Mouse (Mus musculus) gastrocnemius, postnatal 36 days (tissue): ENCODE results near the gene Cdkl1. TPM values are rescaled to one million over a fixed set of nuclear protein-coding genes. Genes with fewer than 3 reads are reported as not detected.

Experiments
- DNase-seq, 2 experiments: peaks; one replicate each; pipeline ENCODE4 v3.0.0; 2022
- intact Hi-C: fragments of 180-260 bp; cut with DNase I; formaldehyde crosslinking; loops from one replicate; pipeline ENCODE4 v1.15.1; 2025
- total RNA-seq, 2 experiments: library from RNA; stranded (reverse); gene quantifications; 2 replicates each; pipeline ENCODE4 v1.2.3; 2021

Gene Cdkl1
- total RNA-seq, 2 experiments from 2014 or later: 0.54 to 0.94 TPM

DNA sequence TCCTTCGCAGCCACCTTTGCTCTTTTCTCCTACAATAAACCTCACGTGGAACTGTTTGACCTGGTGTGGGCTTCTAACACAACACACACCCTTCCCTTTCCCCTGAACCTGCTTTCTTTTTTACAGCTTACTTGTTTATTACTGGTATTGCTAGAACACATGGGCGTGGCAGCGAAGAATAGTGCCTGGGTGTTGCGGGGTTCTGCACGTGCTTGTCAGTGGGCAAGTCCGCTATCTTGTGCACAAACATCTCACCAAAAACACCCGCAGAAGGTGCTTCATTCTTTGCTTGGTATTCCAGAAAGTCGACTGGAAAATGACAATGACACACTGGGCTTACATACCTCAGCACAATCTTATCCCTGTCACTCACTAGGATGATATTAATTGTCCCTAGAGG lies 5.6 kb downstream of the Cdkl1 start:
- intact Hi-C loops: no loop called here
- DNase-seq: no peak

DNA sequence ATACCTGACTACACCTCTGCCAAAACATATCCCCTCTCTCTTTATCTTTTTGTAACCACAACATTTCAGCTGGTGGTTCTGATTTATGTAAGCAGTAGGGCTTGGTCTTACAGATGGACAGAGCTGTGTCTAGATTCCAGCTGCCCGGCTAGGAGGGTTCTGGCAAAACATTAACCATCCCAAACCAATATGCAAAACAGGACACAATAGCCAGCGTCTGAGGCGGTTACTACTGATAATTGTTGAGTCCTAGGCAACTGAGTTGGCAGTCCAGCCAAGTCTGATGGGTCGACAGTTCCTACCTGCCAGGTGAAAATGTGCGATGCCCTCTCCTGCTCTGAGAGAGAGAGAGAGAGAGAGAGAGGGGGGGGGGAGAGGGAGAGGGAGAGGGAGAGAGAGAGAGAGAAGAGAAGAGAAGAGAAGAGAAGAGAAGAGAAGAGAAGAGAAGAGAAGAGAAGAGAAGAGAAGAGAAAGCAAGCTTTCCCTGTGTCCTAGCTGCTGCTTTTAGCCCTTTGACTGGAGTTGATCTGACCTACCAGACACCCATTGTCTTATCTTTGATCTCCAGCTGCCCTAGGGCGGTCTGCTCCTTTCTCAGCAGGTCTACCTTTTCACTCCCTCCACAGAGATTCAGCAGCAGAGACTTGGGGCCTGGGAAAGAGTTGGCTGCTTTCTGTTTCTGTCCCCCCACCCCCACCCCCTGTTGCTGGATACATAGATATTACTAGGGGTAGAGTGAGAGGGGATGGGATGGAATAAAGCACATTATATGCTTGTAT lies 7.6 kb downstream of the Cdkl1 start:
- intact Hi-C loops: no loop called here
- no peak for DNase-seq

DNA sequence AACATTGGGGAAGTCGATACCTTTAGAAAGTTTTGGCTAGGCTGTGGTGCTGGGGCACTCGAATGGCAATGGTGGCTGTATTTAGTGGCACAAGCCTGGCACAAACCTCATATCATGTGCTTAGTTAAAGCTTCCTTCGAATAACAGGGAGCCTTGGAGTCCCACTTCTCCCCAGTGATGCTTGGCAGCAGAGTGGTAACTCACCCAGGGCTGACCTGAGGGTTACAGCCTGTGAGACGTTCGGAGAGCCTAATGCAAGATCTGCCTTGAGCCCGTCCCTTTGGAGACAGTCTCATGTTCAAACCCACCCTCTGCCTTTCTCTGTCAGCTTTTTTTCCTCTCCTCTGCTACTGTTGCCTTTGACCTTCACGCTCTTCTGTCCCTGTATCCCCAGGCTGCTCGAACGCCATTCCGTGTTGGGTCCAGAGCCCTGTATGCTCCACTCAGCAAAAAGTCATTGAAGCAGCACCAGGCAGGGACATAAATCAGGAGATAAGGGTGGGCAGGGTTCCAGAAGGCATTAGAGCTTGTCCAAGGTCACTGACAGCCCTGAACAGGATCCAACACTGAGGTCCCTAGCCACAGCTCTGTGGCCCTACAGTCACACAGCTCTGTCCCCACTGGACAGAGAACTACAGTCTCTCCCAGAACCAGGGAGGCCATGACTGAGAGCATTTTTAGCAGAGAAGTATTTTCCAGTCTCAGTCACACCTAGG lies 9.0 kb downstream of the Cdkl1 start:
- intact Hi-C loops: no loop called here
- no peak for DNase-seq

DNA sequence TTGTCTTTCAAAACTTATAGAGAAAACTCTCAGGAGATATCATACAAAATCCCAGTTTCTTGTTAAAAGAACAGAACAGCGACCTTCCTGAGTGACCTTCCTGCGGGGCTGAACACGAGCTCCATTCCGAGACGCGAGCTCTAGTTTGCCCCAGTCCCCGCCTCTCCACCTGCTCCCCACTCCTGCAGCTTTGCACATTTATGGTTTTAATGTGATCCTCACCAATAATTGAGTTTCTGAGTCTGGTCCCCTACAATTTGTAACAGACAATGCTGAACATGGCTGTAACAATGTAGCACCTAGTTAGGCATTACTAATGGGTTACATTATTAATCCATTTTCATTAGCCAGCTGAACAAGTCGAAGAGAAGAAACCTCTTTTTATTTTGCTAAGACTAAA lies 9.6 kb downstream of the Cdkl1 start:
- intact Hi-C loops: no loop called here
- no peak for DNase-seq

DNA sequence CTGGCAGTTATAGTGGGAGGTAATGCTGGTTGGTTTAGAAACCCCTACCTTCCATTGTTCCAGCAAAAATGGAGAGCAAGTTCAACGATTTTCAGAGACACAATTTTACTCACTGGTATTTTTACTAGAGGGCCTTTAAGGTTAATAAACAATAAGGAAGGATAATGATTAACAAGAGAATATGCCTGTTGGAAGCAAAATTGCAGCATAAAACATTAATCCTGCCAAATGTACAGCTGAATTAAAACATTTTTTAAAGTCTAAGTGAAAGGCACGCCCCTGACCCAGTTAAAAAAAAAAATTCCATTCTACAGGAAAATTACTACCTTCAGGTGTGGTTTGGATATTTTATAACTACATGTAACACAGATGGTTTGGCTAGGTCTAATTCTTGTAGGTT lies 13.1 kb downstream of the Cdkl1 start:
- DNase-seq: no peak
- intact Hi-C loops: no loop called here

DNA sequence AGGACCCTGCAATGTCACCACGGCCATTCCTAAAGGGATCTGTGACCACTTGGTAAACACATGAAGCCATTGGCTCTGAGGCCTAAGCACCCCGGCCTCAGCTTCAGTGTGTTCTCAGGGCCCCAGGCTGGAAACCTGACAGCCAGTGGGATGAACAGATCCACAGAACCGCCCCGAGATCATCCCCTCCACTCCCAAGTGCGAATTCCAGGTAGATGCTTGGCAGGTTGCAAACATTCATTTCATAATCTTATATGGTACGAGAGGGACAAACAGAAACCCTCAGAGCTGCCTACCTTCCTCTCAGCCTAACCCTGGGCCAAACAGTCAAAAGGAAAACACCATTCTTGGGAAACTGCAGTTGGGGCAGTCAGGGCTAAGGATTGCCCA lies 13.7 kb downstream of the Cdkl1 start:
- intact Hi-C loops: no loop called here
- no peak for DNase-seq

DNA sequence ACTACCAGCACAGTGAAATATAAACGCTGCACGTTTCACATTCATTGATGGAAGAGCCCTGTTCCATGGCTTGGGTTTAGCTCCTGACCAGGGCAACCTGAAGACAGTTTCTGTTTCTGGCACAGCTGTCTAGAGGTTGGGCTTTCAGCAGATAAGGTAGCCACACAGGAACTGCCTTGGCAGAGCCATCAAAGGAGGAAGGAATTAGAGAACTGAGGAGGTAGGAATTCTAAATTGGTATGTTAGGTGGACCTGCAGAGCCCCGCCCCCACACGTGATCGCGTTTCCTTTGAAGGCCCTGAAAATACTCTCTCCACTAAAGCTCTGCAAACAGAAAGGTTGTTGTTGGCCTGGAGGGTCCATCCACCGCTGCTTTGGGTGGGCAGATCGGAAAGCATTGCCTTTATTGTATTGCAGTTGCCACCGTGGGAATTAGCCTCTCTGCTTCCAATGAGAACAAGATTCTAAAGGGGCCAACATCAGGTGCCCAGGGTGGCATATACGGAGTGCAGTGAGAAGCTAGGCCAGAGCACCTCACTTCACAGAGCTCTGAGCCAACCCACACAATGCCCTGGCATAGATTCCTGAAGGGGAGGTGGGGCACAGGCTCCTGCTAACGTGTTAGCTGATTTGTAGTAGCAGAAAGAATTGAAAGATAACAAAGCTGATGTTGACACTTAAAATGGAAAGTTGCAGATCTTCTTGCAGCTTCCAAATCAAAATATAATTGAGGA lies 14.3 kb downstream of the Cdkl1 start:
- no peak for DNase-seq
- intact Hi-C loops: no loop called here

DNA sequence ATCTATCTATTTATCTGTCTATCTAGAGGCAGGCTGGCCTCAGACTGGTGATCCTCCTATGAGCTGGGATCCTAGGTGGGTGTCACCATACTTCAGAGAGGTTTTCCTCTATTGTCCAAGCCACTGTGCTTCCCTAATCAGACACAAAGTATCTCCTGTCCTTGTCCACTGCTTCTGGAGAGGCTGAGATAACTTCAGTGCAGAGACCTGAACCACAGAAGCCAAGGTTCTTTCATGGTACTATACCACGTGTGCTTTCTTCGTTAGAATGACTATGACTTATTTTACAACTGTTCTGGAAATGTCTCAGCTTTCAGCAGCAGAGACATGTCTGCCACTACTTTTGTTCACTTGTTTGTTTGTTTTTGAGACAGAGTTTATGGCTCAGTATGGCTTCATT lies 22.2 kb downstream of the Cdkl1 start:
- no peak for DNase-seq
- intact Hi-C loops: no loop called here

DNA sequence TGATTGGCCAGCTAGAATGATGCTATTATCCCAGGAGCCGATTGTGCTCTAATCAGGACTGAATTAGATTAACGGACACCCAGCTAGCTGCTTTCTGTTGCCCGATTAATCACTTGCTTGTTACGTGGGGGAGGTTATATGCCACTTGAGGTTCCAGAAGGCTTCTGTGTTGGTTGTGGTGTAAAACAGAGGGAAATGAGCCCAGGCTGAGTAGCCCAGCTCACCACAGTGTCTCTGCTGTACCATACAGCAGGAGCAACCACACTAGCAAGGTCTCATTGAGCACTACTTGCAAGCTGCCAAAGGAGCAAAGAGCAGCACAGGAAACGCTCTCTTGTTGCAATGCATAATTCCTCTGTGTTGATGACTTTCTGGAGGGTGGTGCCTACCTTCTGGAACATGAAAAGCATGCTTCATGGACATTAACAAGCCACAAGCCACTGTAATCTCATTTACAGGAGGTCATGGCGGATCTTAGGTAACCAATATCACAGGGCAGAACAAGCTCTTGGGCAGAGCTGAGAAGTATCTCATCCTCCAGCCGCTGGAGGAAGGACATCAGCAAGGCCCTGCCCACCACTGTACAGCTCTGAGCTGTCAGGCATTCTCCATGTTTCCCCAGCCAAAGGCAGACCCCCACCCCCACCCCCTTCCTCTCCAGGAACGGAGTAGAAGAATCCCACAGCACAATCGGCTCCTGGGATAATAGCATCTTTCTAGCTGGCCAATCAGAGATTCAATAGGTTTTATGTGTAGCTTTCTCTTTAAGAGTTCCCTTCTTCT lies 23.4 kb downstream of the Cdkl1 start:
- intact Hi-C loops: no loop called here
- DNase-seq: no peak

DNA sequence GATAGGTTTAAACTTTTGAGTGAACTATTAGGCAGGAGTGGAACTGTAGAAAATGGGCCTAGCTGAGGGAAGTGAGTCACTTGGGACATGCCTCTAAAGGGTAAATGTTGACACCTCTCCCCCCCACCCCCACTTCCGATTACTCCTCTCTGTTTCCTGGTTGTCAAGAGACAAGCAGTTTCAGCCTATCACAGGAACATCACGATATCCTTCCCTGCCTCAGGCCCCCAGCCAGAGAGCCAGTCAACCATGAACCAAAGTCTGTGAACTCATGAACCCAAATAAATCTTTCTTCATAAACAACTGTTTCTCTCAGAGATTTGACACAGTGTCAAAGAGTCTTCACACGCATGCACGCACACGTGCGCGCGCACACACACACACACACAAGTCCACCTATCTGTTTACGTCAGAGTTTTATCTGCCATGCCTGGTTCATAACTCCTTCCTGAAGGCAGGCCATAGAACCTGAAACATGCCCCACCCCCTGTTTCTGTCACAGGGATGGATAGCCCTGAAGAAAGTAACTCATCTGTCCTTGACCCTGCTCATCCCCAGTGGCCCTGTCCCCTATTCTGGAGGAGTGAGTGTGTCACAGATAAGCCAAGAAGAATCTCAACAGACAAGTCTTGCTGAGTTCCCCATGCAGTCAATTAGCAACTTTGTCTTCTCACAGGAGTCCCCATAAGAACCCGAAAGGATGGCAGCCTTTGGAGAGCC lies 24.7 kb downstream of the Cdkl1 start:
- intact Hi-C loops: no loop called here

DNA sequence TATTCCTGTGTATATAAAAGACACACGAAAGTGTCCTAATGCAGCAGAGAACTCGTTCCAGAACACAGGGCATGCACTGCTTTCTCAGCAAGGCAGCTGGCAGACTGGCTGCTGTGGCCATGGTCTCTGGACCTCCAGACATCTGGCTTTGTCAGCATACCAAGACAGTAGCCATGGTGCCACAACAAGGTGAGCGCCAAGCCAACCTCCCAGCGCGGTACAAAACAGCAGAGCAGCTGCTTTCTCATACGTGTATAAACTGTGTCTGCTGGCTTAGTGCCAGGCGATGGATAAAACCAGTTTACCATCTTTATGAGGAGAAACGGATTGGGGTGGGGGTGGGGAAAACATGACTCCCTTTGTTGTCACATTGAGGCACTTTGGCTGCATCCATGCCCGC lies 25.5 kb downstream of the Cdkl1 start:
- intact Hi-C loops: no loop called here

More for the DNA sequence above, 24.7 kb downstream of the Cdkl1 start:
- DNase-seq: no peak

DNA sequence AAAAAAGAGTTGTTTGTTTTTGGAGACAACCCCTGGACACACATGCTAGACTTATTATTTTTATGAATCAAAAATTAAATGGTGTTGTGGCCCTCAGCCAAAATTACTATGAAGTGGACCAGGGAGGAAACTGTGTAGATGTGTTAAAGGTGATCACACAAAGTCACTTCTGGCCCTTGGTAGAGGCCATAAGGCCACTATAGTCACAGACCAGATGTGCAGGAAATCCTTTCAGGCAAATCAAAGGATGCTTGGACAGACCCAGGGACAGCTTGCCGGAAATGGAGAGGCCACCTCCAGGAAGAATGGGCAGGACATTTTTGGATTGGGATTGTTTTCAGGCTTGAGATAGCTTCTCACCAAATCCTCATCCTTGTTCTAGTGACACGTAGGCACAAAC lies 29.5 kb downstream of the Cdkl1 start:
- no peak for DNase-seq
- intact Hi-C loops: no loop called here

More for the DNA sequence above, 25.5 kb downstream of the Cdkl1 start:
- no peak for DNase-seq

DNA sequence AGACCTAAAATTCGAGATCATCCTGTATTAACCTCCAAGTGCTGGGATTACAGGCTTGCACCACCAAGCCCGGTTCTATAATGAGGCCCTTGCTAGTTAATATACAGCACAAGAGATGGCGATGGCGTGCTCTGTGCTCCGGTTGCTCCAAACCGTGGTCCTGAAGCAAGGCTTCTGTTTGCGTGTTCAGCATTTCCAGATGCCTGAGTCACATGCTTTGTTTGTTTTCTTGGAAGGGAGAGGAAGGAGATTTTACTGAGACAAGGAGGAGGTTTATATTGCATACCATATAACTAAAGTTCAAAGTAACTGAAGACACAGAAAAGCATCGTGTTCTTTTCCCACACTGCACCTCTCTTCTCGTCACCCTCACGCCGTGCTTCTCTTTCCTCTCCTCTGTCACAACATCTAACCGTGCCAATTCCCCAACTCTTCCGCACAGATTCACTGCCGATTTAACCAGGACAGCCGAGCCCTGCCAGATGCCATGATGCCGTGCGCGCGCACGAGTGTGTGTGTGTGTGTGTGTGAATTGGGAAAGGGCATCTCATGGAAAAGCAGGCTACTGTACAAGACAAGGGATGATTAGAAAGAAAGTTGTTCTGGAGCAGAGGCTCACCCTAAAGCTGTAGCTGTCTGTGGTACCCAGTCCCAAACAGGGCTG lies 30.2 kb downstream of the Cdkl1 start:
- DNase-seq: no peak
- intact Hi-C loops: no loop called here

DNA sequence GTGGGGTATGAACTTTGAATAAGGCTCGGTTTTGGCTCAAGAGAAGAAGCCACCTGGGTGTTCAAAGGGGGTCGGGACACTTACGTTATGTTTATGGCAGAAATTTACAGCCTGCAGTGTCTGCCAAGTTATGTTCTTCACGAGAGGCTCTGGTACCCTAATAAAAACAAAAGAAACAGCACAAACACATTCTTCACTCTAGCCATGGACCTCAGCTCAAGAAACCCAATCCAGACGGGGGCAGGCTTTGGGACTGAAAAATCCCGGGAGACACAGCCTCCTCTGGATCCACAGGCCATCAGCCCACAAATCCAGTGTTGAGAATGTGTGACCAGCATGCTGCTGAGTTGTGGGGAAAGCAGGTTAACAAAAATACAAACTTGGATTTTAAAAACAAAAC lies 31.1 kb downstream of the Cdkl1 start:
- no peak for DNase-seq
- intact Hi-C loops: no loop called here

DNA sequence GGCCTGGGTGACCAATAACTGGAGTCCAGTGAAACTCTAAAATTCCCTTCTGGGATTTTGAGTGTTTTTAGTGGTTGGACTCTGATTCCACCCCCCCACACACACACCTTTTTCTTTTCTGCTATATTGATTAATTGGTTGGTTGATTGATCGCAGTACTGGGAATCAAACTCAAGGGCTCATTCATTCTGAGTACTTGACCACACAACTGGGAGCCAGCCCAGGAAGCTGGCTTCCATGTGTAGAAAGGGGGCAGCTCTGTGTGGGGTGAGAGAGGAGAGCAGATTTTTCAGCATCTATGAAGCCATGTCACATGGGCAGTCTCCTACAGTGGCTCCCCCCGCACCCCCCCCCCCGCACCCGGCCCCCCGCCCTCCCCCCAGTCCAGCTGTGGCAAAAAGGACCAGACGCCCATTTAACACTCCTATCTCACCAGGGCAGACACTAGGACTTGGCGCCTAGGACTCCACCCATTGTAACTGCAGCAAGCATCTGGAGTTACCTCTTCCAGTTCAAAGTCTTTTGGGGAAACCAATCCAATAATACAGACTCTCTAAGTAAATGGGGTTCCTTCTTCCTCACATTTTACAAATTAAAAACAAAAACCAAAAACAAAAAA lies 31.7 kb downstream of the Cdkl1 start:
- intact Hi-C loops: loop anchor here (10.0 kb wide), 1 partner anchor 375 kb away; no protein-coding TSS in a partner anchor
- no peak for DNase-seq

DNA sequence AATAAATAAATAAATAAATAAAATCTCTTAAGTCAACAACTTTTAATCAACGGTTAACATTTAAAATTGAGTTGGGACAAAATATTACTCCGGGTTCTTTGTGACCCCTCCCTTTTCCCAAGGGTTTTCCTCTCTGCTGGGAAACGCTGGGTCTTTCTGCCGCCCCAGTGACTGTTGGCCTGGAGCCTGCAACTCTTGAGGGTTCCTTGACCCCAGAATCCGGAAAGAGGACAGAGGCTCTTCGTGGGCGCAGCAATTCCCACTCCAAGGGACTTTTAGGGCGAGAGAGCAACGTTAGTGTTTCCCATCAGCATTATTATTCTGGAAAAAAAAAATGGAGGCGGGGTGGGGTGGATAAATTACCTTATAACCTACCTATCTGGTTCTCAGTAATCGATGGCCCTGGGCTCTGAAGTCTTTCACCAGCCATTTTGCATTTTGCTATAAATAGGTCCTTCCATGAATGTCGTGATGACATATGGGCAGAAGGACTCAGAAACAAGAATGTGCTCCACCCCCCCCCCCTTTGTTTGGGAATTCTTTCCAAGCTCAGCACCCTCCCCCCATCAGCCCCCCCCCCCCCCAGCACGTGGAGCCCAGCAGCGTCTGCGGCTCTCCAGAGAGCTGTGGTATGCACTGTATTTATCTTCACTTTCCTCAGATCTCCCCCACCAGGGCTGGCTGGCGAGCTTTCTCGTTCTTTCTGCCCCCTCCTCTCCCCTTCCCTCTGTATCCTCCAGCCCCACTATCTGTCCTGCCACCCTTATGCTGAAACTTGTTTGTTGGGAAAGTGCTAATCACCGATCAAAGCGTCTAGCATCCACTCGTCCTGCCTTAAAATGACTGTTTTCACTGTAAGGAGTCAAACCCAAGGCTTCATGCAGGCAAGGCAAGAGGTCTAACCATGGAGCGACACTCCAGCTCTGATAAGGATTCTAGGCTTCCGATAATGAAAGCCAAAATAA lies 32.6 kb downstream of the Cdkl1 start:
- no peak for DNase-seq
- intact Hi-C loops: loop anchor here (10.0 kb wide), 1 partner anchor 376 kb away; no protein-coding TSS in a partner anchor

DNA sequence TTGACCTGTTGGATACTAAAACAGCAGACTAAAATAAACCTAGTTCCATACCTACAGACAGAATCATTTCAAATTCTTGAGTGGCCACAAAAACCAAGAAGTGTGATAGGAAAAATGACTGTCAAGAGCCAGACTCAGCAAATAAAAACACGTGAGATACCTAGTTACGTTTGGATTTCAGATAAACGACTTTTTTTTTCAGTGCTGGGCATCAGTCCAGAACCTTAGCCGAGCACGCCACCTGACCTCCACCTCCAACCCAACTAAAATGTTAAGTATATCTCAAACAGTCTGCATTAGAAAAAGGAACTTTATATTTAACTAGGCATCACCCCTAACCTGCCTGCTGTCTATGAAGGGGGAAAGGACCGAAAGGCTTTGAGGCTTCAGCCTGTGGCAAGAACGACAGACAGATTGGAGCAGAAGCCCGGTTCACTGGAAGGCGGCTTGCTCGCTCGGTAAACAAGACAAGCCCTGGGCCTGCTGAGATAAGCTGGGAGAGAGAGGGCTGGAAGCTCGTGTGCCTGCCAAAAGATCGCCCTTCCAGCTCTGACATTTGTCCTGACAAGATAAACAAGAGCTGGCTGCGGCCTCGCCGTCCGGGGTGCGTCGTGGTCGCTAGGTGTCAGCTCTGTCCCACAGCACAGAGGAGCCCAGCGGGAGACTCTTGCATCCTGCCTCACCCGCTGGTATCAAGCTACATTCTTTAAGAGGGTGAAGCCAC lies 33.5 kb downstream of the Cdkl1 start:
- intact Hi-C loops: loop anchor here (1.0 to 10.0 kb wide), 3 partner anchors 136 to 377 kb away; partner anchors contain the start of gene Map4k5
- DNase-seq: peak; percentile 71 to 78
